Mouse (Mus musculus) lung, postnatal 10 days (tissue): ENCODE results near the gene Tex33.
"Not testable (repeated sequence)": the region's sequence is repeated elsewhere in the genome, so short reads cannot be mapped to it uniquely, and the experiment has no call there.

Source experiments
- DNase-seq: peaks from one replicate; pipeline ENCODE4 v3.0.0; 2021

Tex33 gene

GRCm38 (mm10) chr15:78372796-78373195 is 22.9 kb downstream of the Tex33 start:
- peak; percentile 48 for DNase-seq

- no peak for DNase-seq
Measured at GRCm38 (mm10) chr15:78369641-78370040, 26.1 kb downstream of the Tex33 start.

GRCm38 (mm10) chr15:78368926-78369346 is 26.8 kb downstream of the Tex33 start:
- peak; percentile 62 for DNase-seq

GRCm38 (mm10) chr15:78367811-78368210 is 27.9 kb downstream of the Tex33 start:
- DNase-seq: no peak

- no peak for DNase-seq
Measured at GRCm38 (mm10) chr15:78366875-78367274, 28.8 kb downstream of the Tex33 start.

GRCm38 (mm10) chr15:78365916-78366315 is 29.8 kb downstream of the Tex33 start:
- no peak for DNase-seq

- DNase-seq: no peak
Measured at GRCm38 (mm10) chr15:78355548-78355947, 40.2 kb downstream of the Tex33 start.

- peak; percentile 73 for DNase-seq
Measured at GRCm38 (mm10) chr15:78354958-78355357, 40.8 kb downstream of the Tex33 start.

GRCm38 (mm10) chr15:78351586-78352165 is 44.0 kb downstream of the Tex33 start:
- DNase-seq: no peak

- no peak for DNase-seq
Measured at GRCm38 (mm10) chr15:78344567-78344966, 51.1 kb downstream of the Tex33 start.

- no peak for DNase-seq
Measured at GRCm38 (mm10) chr15:78343683-78344082, 52.0 kb downstream of the Tex33 start.

GRCm38 (mm10) chr15:78340919-78341318 is 54.8 kb downstream of the Tex33 start:
- DNase-seq: not testable (repeated sequence)

- DNase-seq: peak; percentile 74
Measured at GRCm38 (mm10) chr15:78339627-78340423, 55.9 kb downstream of the Tex33 start.

GRCm38 (mm10) chr15:78334380-78334779 is 61.3 kb downstream of the Tex33 start:
- DNase-seq: no peak

GRCm38 (mm10) chr15:78332981-78333380 is 62.7 kb downstream of the Tex33 start:
- DNase-seq: no peak

GRCm38 (mm10) chr15:78331523-78332340 is 64.0 kb downstream of the Tex33 start:
- peak; percentile 27 for DNase-seq

- DNase-seq: no peak
Measured at GRCm38 (mm10) chr15:78330706-78331105, 65.0 kb downstream of the Tex33 start.

- not testable (repeated sequence) for DNase-seq
Measured at GRCm38 (mm10) chr15:78329972-78330371, 65.7 kb downstream of the Tex33 start.

- DNase-seq: no peak
Measured at GRCm38 (mm10) chr15:78328520-78329097, 67.1 kb downstream of the Tex33 start.
